Mouse (Mus musculus): Measurements from ENCODE around the gene Tprkb. TPM values are rescaled to one million over a fixed set of nuclear protein-coding genes. Genes with fewer than 3 reads are reported as not detected.
"Not testable (repeated sequence)": the region's sequence is repeated elsewhere in the genome, so short reads cannot be mapped to it uniquely, and the experiment has no call there.

Tprkb gene
- polyA plus RNA-seq, 1 experiment from 2014 or later: 30.1 TPM

GRCm38 (mm10) chr6:85942469-85942868 is 30.8 kb downstream of the Tprkb start:
- H3K36me3 ChIP-seq (ENCODE audit: control insufficient read depth, insufficient read depth, low read length): peaks cover 46% of the 10 kb centered on the region

DNA sequence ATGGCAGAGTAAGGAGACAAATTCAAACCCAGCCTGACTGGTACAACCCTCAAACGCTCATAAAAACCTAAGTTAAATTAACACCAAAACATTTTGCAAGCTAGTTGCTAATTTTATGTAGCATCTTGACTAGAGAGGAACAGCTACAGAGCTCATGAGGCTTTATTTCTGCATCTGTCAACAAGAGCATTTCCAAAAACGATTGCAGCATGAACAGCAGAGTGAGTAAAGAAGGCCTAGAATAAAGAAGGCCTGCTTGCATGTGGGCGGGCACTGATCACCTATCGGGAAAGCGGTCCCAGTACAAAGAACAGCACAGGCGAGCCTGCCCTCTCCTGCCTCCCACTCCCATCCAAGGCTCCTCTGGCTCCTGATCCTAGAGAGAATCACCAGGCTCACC is 36.9 kb downstream of the Tprkb start:
- Histone ChIP-seq H3K4me1 (ENCODE audit: control insufficient read depth, insufficient read depth, low read length) (no peaks in the 10 kb centered on the region), H3K9me3 (ENCODE audit: control insufficient read depth, low read depth, low read length) (no peaks in the 10 kb centered on the region), H3K9ac (replicated peaks; ENCODE audit: low read depth, low read length) (no peak overlapping the region), H3K36me3 (ENCODE audit: control insufficient read depth, insufficient read depth, low read length) (peaks cover 91% of the 10 kb centered on the region), H3K27me3 (ENCODE audit: control insufficient read depth, insufficient read depth, low read length) (no peaks in the 10 kb centered on the region), H3K4me2 (replicated peaks; ENCODE audit: low read depth, low read length) (no peak overlapping the region), H3K4me3 (ENCODE audit: low read depth, low read length) (no peak overlapping the region), H3K27ac (ENCODE audit: low read length) (no peak overlapping the region)
- no peak for ATAC-seq (ENCODE audit: insufficient number of reproducible peaks, insufficient read depth, low FRiP score, low read depth)
- WGBS: 85% methylated on average over 6 of the region's 6 CpGs

More at GRCm38 (mm10) chr6:85942469-85942868, 30.8 kb downstream of the Tprkb start:
- no peaks in the 10 kb centered on the region for H3K27me3 ChIP-seq (ENCODE audit: control insufficient read depth, insufficient read depth, low read length)
- H3K4me3 ChIP-seq (ENCODE audit: low read depth, low read length): no peak overlapping the region
- no peak overlapping the region for H3K27ac ChIP-seq (ENCODE audit: low read length)
- H3K9me3 ChIP-seq (ENCODE audit: control insufficient read depth, low read depth, low read length): no peaks in the 10 kb centered on the region
- no peak for ATAC-seq (ENCODE audit: insufficient number of reproducible peaks, insufficient read depth, low FRiP score, low read depth)
- H3K4me1 ChIP-seq (ENCODE audit: control insufficient read depth, insufficient read depth, low read length): no peaks in the 10 kb centered on the region
- no peak overlapping the region for H3K4me2 ChIP-seq (replicated peaks; ENCODE audit: low read depth, low read length)
- WGBS: 89% methylated on average over 3 of the region's 3 CpGs
- H3K9ac ChIP-seq (replicated peaks; ENCODE audit: low read depth, low read length): no peak overlapping the region

DNA sequence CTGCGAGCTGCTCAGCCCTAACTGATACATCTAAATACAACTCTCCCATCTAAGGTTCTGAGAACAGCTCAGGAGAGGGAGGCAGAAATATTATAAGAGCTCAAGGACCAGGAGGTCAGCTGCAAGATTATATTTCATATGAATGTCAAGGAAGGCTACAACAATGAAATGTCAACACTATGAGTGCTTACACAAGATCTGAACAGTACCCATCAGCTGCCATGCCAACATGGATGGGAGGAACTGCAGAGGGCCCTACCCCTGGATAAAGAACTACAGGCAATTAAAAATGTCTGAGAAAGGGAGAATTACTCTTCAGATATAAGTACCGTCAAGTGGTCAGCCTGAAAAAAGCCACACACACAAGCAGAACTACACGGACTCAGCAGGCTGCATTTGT is 45.9 kb downstream of the Tprkb start:
- Histone ChIP-seq H3K9me3 (ENCODE audit: control insufficient read depth, low read depth, low read length) (no peaks in the 10 kb centered on the region), H3K4me2 (replicated peaks; ENCODE audit: low read depth, low read length) (no peak overlapping the region), H3K4me1 (ENCODE audit: control insufficient read depth, insufficient read depth, low read length) (peaks cover 9% of the 10 kb centered on the region; the same call in 1 of the 2 replicates), H3K27ac (ENCODE audit: low read length) (no peak overlapping the region), H3K36me3 (ENCODE audit: control insufficient read depth, insufficient read depth, low read length) (peaks cover 42% of the 10 kb centered on the region), H3K4me3 (ENCODE audit: low read depth, low read length) (no peak overlapping the region), H3K27me3 (ENCODE audit: control insufficient read depth, insufficient read depth, low read length) (no peaks in the 10 kb centered on the region), H3K9ac (replicated peaks; ENCODE audit: low read depth, low read length) (no peak overlapping the region)
- WGBS: 81% methylated on average over 3 of the region's 3 CpGs
- no peak for ATAC-seq (ENCODE audit: insufficient number of reproducible peaks, insufficient read depth, low FRiP score, low read depth)

DNA sequence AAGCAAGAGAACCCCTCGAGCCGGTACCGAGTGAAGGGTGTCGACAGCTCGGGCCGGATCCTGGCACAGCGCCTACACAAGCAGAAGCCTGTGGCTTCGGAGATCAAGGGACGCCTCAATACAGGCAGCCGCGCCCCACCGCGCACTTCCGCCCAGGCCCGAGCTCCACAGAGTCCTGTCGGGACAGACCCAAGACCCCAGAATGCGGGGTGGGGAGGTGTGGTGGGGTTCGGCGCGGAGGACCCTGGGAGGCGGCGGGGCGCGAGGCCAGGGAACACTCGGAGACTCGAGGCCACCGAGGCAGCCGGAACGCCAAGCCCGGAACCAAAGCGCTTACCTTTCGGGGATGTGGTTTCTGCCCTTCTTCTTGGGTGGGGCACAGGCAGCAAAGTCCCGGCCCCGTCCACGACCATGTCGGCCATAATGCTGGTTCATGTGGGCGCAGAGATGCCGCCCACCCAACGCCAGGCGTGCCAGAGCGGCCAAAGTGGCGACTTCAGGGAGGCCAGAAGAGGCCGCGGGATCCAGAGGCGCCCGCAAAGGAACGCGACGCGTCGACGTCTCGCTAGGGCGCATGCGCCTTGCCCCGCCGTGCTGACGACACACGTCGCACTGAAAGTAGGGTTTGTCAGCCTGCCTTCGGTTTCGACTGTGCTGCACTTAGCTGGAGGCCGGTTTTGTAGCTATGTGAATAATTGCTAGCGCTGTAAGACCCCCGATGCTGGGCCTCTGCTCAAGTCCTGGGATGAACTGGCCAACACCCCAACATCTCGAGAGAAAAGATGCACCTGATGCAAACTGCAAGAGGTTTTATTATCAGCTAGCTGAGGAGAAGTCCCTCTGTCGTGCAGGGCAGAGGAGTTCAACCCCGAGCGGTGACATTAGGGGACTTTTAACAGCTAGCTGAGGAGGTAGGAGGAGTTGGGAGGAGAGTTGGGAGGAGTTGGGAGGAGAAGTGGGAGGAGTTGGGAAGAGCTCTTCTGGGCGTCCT is 49.7 kb downstream of the Tprkb start, which contains the start of gene Dusp11:
Gene Dusp11, minus strand, starts transcription at position 567 of the 991 bp plus-strand sequence.
- peak within 1 kb of the TSS; percentile 49 for H3K9ac ChIP-seq (replicated peaks; ENCODE audit: low read depth, low read length)
- under 1% methylated on average over 70 of the region's 70 CpGs for WGBS
- peak within 1 kb of the TSS; percentile 81 for H3K4me3 ChIP-seq (ENCODE audit: low read depth, low read length)
- H3K27me3 ChIP-seq (ENCODE audit: control insufficient read depth, insufficient read depth, low read length): no peaks in the 10 kb centered on the region
- H3K4me1 ChIP-seq (ENCODE audit: control insufficient read depth, insufficient read depth, low read length): peaks cover 9% of the 10 kb centered on the region; the same call in 1 of the 2 replicates
- H3K36me3 ChIP-seq (ENCODE audit: control insufficient read depth, insufficient read depth, low read length): peaks cover 14% of the 10 kb centered on the region
- peak within 1 kb of the TSS; percentile 61 for H3K4me2 ChIP-seq (replicated peaks; ENCODE audit: low read depth, low read length)
- ATAC-seq (ENCODE audit: insufficient number of reproducible peaks, insufficient read depth, low FRiP score, low read depth): peak; percentile 93
- H3K27ac ChIP-seq (ENCODE audit: low read length): peak within 1 kb of the TSS; percentile 99
- H3K9me3 ChIP-seq (ENCODE audit: control insufficient read depth, low read depth, low read length): no peaks in the 10 kb centered on the region

DNA sequence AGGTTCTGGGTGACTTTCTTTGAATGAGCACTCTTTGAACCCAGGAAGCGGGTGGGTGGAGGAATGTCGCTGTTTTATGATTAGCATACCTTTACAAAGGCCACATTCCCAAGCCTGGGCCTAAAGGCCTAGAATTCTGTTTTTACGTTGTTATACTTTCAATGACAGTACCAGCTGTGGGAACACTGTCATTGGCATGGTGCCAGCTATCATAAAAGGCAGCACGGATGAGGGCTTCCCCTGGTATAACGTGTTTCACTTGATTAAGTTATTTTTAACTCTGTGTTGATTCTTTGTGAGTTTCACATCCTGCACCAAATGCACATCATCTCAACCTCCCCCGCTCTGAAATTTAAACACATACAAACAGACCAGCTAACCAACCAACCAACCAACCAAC is 54.4 kb downstream of the Tprkb start:
- not testable (repeated sequence) for H3K4me1 ChIP-seq (ENCODE audit: control insufficient read depth, insufficient read depth, low read length); H3K9ac ChIP-seq (replicated peaks; ENCODE audit: low read depth, low read length); ATAC-seq (ENCODE audit: insufficient number of reproducible peaks, insufficient read depth, low FRiP score, low read depth); H3K27ac ChIP-seq (ENCODE audit: low read length); H3K4me2 ChIP-seq (replicated peaks; ENCODE audit: low read depth, low read length); H3K9me3 ChIP-seq (ENCODE audit: control insufficient read depth, low read depth, low read length); H3K36me3 ChIP-seq (ENCODE audit: control insufficient read depth, insufficient read depth, low read length); H3K4me3 ChIP-seq (ENCODE audit: low read depth, low read length); H3K27me3 ChIP-seq (ENCODE audit: control insufficient read depth, insufficient read depth, low read length)
- 26% methylated on average over 4 of the region's 6 CpGs for WGBS

DNA sequence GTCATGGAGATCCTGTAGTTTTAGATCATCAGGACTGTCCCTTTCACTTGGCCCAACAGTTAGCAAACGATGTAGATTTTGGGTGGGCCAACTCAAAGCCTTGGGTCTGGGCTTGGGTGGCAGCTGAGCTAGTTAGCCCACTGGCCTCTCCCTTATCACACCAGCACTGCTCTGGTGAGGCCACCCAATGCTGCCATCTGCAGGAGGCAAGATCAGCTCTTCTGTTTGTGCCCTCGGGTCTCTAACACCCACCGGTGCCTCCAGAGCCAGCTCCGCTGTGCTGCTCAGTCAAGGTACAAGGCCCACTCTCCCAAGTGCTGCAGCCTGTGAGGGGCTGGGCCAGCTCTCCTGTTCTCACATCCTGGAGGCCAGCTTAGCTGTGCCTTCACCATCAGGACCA is 55.0 kb downstream of the Tprkb start:
- Histone ChIP-seq H3K9me3 (ENCODE audit: control insufficient read depth, low read depth, low read length) (no peaks in the 10 kb centered on the region), H3K4me3 (ENCODE audit: low read depth, low read length) (no peak overlapping the region), H3K9ac (replicated peaks; ENCODE audit: low read depth, low read length) (no peak overlapping the region), H3K4me2 (replicated peaks; ENCODE audit: low read depth, low read length) (no peak overlapping the region), H3K27me3 (ENCODE audit: control insufficient read depth, insufficient read depth, low read length) (no peaks in the 10 kb centered on the region), H3K36me3 (ENCODE audit: control insufficient read depth, insufficient read depth, low read length) (no peaks in the 10 kb centered on the region), H3K27ac (ENCODE audit: low read length) (no peak overlapping the region), H3K4me1 (ENCODE audit: control insufficient read depth, insufficient read depth, low read length) (no peaks in the 10 kb centered on the region)
- no peak for ATAC-seq (ENCODE audit: insufficient number of reproducible peaks, insufficient read depth, low FRiP score, low read depth)
- 78% methylated on average over 4 of the region's 4 CpGs for WGBS

GRCm38 (mm10) chr6:85969889-85970288 is 58.2 kb downstream of the Tprkb start:
- Histone ChIP-seq H3K9ac (replicated peaks; ENCODE audit: low read depth, low read length) (no peak overlapping the region), H3K4me3 (ENCODE audit: low read depth, low read length) (no peak overlapping the region), H3K9me3 (ENCODE audit: control insufficient read depth, low read depth, low read length) (no peaks in the 10 kb centered on the region), H3K27ac (ENCODE audit: low read length) (no peak overlapping the region), H3K36me3 (ENCODE audit: control insufficient read depth, insufficient read depth, low read length) (no peaks in the 10 kb centered on the region), H3K4me1 (ENCODE audit: control insufficient read depth, insufficient read depth, low read length) (no peaks in the 10 kb centered on the region), H3K27me3 (ENCODE audit: control insufficient read depth, insufficient read depth, low read length) (no peaks in the 10 kb centered on the region), H3K4me2 (replicated peaks; ENCODE audit: low read depth, low read length) (no peak overlapping the region)
- 64% methylated on average over 2 of the region's 2 CpGs for WGBS
- no peak for ATAC-seq (ENCODE audit: insufficient number of reproducible peaks, insufficient read depth, low FRiP score, low read depth)

GRCm38 (mm10) chr6:85972699-85973098 is 61.0 kb downstream of the Tprkb start:
- H3K4me2 ChIP-seq (replicated peaks; ENCODE audit: low read depth, low read length): no peak overlapping the region
- no peaks in the 10 kb centered on the region for H3K4me1 ChIP-seq (ENCODE audit: control insufficient read depth, insufficient read depth, low read length)
- no peaks in the 10 kb centered on the region for H3K27me3 ChIP-seq (ENCODE audit: control insufficient read depth, insufficient read depth, low read length)
- no peak for ATAC-seq (ENCODE audit: insufficient number of reproducible peaks, insufficient read depth, low FRiP score, low read depth)
- H3K27ac ChIP-seq (ENCODE audit: low read length): no peak overlapping the region
- H3K4me3 ChIP-seq (ENCODE audit: low read depth, low read length): no peak overlapping the region
- H3K9me3 ChIP-seq (ENCODE audit: control insufficient read depth, low read depth, low read length): no peaks in the 10 kb centered on the region
- no peaks in the 10 kb centered on the region for H3K36me3 ChIP-seq (ENCODE audit: control insufficient read depth, insufficient read depth, low read length)
- no peak overlapping the region for H3K9ac ChIP-seq (replicated peaks; ENCODE audit: low read depth, low read length)
- 51% methylated on average over 3 of the region's 3 CpGs for WGBS

Measured in stomach, embryonic 14.5 days (tissue).